Mouse (Mus musculus): ENCODE measurements around the gene Lrr1.

DNA sequence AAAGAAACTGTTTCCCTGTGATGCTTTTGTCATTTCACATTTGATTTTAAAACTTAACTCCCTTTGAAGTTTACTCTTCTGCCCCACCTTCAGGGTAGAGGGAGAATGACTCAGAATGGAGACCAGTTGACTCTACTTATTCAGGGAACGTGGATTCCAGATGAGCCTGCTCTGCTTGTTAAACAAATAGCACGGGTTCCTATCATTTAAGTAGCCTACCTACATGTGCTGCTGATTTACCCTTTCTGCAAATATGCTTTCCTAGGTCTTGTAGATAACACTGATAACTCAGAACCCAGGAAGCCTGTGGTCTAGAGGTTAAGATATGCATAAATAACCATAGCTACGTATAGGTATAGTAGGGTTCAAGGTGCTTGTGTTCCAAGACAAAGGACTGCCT lies 3.7 kb upstream of the Lrr1 start:
- TF ChIP-seq CTCF (IDR thresholded peaks at IDR 0.05; ENCODE audit: low read depth), result no peak
- TF ChIP-seq EP300 (IDR thresholded peaks at IDR 0.05; ENCODE audit: low read depth), result peak; percentile 27; the same call in 1 of the 2 replicates
